Mouse (Mus musculus) spleen, postnatal 4 days (tissue): ENCODE measurements around the gene Gsdma2.
"Not testable (repeated sequence)": the region's sequence is repeated elsewhere in the genome, so short reads cannot be mapped to it uniquely, and the experiment has no call there.

ENCODE experiments used
- DNase-seq, 2 experiments: peaks; one replicate each; pipeline ENCODE4 v3.0.0; 2022; ENCODE audit warnings: low spot score in 2 of 2

Gene Gsdma2

DNA sequence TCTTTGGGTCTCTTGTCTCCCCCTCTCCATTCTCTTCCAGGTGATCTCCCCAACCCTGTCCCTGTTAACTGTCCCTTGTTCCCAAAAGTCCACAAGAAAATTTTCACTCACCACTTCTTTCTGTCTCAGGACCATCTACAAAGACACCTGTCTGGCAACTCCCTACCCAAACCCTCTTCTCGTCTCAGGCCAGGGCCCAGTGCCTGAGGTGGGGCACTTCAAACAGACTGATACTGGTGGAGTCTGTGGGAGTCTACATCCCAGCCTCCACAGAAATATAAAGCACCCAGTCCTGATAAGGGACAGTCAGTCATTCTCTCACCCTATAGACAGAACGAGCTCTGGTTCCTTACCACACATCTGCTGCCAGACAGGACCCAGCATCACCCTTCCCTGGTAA is at the start of gene Gsdma2:
Gene Gsdma2 (plus strand): TSS at position 301 of the 400 bp plus-strand sequence.
- no peak for DNase-seq

DNA sequence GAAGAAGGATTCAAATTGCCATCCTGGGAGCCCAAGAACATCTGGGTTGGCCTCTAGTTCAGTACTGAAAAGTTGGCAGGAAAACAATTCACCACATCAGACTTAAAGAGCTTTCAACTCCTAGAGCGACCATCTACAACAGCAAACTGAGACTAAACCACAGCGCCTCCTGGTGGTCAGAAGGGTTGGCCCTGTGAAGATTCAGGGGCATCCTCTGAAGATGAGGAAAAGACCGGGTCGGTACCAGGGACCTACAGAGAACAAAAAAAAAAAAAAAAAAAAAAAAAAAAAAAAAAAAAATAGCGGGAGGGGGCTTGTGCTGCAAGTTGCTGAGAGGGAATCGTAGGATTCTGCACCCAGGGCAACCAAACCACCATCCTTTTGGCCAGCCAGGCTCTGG is 49.2 kb upstream of the Gsdma2 start:
- DNase-seq: peak; percentile 78 to 92

DNA sequence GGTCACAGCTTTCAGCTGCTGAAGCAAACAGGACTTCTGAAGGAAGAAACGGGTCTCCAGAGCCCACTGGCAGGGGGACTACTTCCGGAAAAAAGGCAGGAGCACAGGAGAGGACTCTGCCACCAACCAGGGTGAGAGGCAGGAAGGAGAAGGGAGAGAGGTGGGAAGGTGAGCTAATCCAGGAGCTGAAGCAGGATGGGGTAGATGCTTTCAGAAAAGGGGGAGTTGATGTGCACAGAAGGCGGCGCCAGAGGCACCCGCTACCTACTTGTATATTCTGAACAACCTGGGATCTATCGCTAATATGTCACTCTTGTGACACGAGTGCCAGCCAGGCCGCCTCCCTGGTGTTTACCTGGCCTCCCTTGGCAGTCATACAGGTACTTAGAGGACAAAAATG is 48.6 kb upstream of the Gsdma2 start, which contains the start of gene Lrrc3c:
Gene Lrrc3c (plus strand): TSS at position 301 of the 400 bp plus-strand sequence.
- DNase-seq: no peak

DNA sequence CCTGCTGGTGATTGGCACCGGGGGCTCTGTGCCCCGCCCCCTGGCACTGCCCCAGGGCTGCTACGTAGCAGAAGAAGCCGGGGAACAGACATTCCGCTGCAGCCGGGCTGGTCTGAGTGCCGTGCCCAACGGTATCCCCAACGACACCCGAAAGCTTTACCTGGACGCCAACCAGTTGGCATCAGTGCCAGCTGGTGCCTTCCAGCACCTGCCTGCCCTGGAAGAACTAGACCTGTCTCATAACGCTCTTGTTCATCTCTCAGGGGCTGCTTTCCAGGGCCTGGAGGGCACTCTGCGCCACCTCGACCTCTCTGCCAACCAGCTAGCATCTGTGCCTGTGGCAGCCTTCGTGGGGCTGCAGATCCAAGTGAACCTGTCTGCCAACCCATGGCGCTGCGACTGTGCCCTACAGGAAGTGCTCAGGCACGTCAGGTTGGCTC is 47.7 kb upstream of the Gsdma2 start:
- DNase-seq: peak in 1 of 2 experiments; percentile 11

DNA sequence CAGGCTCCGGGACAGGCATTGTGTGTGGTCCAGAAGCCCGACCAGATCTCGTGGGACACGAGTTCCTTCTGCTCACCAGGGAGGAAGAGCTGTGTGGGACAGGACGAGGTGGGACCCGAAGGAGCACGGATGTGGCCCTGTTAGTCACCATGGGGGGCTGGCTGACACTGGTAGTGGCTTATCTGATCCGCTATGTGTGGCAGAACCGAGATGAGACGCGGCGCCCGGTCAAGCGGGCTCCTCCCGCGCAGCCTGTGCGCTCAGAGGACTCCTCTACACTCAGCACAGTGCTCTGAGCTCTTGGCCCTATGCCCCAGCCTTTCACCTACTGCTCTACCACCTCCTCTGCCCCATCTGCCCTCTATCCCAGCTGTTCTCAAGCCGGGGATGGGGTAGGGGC is 47.3 kb upstream of the Gsdma2 start:
- DNase-seq: peak in 1 of 2 experiments; percentile 11

DNA sequence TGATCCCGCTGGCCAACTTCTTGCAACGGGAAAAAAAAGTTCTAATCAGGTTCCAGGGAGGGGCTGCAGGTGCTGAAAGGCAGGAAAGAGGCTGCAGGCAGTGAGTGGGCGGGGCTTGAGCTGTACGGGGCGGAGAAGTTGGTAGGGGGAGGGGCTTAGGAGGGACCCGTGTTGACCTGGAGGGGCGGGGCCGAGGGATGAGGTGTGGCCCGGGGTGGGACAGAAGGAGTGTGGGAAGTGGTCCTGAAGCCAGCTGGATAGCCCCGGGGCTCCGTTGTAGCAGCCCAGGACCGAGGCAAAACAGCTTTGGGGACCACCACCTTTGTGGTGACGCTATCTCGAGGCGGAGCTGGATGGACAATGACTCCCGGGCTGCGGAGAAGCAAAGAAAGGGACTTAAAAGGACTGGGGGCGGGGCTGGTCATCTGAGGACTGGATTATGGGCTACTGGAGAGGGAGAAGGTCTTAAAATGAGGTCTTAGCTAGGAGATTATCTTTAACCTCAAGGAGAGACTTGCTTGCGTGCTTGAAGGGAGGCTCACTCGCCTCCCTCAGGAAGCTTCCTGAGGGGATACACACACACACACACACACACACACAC is 44.4 kb upstream of the Gsdma2 start:
- peak; percentile 57 to 78 for DNase-seq

DNA sequence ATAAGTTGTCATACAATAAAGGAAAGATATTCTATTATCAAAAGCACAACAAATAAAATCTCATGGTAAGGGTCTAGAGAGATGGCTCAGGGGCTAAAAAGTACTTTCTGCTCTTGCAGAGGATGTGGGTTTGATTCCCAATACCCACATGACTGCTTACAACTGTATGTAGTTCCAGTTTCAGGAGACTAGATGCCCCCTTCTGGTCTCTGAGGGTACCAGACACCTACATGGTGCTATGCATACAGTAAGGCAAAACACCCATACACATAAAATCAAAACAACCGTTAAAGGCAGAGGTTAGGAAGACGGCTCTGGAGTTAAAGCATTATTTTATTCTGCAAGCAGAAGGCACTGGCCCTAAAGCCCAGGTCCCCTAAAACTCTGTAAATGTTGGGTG is 42.6 kb upstream of the Gsdma2 start:
- DNase-seq: peak in 1 of 2 experiments; percentile 25

DNA sequence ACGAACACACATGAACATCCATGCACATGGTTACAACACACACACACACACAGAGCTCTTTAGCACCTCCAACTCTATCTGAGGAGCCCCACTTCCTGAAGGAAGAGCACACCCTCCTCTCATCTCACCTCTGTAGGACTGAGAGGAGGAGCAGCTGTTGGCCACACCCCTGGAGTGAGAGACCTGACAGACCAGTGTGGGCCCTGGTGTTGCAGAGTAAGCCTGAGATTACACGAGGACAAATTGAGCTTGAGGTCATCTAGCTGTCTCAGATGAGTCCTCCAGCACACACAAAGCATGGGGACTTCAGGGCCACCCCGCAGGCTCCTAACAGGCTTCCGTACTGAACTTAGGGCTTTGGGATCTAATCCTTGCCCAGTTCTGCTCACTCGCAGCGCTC is 41.6 kb upstream of the Gsdma2 start:
- DNase-seq: peak in 1 of 2 experiments; percentile 51

DNA sequence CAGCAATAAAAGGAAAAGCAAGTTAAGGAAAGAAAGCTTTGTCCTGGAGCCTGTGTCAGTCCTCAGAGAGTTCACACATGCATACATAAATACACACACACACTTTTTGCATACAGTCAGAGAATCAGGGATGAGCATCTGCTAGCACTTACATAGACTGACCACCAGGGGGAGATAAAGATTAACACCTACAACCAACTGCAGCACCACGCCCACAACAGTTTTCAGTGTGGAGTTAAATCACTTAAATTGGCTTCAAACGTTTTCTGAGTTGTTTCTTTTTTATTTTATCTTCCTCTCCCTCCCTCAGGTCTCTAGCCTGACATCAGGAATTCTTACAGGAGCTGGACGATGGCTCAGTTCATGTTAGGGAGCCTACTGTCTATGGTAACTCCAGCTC is 39.8 kb upstream of the Gsdma2 start:
- peak in 1 of 2 experiments; percentile 26 for DNase-seq

DNA sequence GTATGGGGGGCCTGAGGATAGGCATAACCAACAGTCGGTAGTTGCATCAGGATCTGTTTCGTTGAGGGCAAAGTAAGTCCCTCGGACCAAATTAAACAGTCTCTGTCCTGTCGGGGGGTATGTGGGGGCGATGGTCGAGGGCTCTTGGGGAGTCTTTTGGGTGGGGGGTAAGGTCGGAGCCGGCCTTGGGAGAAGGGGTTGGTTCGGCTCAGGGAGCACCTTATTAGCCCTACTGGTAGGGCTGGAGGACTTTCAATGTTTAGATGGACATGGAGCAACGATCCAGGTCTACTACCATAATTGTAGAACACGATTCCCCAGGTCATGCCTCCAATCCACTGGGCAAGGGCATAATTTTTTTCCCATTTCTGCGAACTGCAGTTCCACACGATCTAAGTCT is 25.8 kb upstream of the Gsdma2 start:
- no peak for DNase-seq

DNA sequence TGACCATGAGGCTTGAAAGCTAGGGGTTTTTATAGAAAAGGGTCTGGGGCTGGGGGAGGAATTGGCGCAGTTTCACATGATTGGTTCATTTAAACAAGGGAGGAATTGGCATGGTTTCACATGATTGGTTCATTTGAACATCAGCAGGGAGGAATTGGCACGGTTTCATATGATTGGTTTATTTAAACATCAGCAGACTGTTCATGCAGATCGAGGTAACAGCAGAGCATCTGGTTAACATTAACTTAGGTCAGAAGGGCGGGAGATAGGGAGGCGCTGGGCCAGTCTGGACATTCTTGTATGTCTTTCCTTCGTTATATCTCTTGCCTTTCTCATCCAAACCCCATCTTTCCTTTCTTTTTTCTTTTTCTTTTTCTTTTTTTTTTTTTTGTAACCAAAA is 22.6 kb upstream of the Gsdma2 start:
- DNase-seq: not testable (repeated sequence)

DNA sequence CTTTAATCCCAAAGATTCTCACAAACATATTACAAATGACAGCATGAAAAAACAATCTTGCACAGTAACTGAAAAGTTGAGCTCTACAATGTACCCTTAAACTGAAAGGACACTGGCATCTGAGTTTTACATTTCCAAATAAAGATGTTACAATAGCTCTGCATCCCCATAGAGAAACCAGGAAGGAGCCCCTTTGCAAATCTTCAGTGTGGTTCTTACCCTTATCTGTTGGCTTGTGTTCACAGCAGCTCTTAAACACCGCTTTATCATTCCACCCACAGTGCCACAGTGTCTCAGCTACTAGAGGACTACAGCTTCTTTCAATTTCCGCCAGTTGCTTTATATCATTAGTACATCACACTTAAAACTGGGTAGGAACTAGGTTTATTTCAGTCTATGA is 22.2 kb upstream of the Gsdma2 start:
- DNase-seq: not testable (repeated sequence)

DNA sequence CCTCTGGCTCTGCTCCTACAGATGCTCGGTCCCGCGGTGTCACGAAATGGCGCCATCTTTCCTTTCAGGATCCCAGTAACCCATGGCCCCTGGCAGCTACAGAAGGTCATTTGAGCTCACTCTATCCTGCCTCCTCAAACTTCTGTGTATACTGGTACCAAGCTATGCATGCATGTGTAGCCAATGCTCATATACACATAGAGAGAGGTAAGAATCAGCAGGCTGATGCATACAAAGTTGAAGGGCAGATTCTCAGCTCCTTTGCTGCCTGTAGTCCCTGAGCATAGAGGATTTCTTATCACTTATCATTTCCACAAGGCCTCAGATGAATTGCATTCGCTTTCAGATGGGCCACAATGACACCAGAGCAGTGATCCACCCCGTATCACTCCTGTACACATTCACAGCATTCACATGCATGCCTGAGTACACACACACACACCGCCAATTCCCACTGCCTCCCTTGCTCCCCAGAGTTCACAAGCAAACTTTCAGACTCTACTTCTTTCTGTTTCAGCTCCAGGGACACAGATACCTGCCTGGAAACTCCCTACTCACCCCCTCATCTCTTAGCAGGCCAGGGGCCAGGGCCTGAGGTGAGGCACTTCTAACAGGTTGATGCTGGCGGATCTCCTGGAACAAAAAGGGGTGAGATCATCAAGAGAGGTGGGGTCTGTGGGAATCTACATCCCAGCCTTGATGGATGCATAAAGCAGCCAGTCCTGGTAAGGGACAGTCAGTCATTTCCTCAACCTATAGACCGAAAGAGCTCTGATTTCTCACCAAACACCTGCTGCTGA is 20.7 kb upstream of the Gsdma2 start, which contains the start of the genes Gm12355 and Gsdma3:
Gene Gm12355 (minus strand): TSS at position 51 of the 800 bp plus-strand sequence.
Gene Gsdma3 (plus strand): TSS at position 750 of the 800 bp plus-strand sequence.
- DNase-seq: no peak

DNA sequence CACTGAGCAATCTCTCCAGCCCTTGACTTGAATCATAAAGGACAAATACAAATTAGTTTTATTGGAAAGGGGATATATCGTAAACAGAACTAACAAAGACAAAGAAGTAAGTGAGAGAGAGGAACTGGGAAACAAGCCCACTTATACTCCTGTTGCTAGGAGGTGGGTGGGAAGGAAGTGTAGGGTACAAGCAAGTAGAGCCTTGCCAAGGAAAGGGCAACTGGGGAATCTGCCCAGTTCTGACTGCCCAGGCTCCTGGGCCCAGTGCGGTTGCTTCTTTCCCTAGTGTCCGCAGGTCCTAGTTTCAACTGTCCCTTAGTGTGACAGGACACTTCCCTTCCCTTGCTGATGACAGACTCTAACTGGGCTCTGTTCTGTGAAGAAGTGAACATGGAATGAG is 17.9 kb upstream of the Gsdma2 start:
- DNase-seq: no peak

DNA sequence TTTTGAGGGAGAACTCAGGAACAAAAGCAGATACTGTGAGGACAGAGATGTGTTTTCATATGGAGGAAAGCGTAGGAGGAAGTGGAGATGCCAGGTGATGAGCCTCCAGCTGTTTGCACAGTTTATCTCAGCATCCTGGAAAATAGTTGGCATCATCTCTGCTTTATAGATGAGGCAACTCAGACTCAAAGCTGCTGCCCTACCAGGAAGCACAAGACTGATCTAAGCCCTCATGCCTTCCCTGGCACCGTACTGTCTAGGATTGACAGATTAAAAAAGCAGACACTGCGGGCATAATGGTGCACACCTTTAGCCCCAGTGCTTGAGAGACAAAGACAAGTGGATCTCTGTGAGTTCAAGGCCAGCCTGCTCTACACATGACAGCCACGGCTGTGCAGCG is 15.9 kb upstream of the Gsdma2 start:
- DNase-seq: no peak

DNA sequence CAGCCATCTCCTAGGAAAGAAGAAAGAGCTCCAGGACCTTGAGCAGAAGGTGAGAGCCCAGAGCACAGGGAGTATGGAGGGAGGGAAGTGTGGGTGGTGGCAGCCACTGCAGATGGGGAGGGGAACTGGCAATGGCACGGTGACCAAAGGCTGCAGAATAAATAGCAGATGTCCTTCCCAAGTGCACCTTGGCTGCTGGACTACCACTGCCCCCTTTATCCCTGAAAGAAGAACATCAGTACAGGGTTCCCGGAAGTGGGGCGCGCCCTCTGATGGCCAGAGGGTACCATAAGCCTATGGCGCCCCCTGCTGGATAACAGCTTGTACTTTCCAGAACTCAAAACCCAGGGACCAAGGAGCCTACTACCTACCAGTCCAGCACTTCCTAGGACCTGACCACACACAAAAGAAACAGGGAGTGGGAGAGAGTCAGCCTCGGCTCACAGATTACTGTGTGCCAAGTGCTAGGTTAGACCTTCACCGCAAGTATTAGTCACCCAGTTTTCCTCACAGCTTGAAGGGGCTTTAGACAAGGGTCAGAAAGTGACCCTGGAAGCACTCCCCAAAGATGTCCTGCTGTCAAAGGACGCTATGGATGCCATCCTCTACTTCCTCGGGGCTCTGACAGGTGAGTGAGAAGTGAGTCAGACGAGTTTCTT is 11.1 kb upstream of the Gsdma2 start:
- DNase-seq: peak; percentile 35 to 69

DNA sequence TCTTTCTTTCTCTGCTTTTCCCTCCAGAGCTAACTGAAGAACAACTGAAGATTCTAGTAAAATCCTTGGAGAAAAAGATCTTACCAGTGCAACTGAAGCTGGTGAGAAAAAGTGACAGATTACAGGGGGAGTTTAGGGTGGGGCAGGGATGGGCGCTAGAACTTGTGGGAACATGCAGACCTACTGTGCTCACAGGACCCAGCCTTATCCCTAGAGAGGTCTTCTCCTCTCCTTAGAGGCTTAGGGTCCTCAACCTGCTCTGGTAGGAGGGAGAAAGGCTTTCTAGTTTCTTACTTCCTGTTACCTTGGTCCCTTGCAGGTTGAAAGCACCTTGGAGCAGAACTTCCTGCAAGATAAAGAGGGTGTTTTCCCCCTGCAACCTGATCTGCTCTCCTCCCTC is 9.1 kb upstream of the Gsdma2 start:
- no peak for DNase-seq

DNA sequence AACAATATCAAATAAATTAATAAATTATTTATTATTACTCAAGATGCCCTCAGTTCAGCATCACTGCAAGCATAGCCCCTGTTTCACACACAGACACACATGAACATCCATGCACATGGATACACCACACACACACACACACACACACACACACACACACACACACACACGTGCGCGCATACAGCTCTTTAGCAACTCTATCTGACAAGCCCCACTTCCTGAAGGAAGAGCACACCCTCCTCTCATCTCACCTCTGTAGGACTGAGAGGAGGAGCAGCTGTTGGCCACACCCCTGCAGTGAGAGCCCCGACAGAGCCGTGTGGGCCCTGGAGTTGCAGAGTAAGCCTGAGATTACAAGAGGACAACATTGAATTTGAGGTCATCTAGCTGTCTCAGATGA is 6.5 kb upstream of the Gsdma2 start:
- DNase-seq: no peak

DNA sequence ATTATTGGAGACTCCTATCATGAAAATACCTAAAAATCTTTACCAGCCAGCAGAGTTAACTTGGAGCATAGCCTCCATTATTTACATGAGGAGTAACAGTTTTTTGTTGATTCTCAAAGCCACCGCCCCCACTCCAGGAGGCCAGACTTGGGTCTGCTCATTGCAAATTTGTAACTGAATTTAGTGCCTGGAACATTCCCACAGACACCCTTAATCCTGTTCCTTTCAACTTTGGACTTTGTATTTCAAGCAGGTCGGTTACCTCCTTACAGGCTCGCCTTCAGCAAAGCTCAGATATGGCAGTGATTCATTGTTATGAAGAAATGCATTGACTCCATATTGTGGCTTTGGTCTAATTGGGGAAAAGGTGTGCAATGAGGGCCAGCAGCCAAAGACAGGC is 1.8 kb upstream of the Gsdma2 start:
- DNase-seq: no peak

DNA sequence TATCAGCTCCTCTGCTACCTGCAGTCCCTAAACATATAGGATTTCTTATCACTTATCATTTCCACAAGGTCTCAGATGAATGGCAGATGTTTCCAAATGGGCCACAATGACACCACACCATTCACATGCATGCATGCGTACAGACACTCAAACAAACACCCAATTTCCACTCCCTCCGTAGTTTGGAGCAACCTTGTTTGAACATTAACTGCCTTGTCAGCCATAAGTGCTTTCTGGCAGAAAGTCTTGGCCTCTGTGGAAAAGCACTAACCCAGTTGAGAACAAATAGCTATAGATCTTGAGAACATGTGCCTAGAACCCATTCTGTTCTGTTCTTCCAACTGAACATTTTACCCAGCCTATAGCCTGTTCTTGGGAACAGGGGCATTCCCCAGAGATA is 613 bp upstream of the Gsdma2 start:
- DNase-seq: no peak

DNA sequence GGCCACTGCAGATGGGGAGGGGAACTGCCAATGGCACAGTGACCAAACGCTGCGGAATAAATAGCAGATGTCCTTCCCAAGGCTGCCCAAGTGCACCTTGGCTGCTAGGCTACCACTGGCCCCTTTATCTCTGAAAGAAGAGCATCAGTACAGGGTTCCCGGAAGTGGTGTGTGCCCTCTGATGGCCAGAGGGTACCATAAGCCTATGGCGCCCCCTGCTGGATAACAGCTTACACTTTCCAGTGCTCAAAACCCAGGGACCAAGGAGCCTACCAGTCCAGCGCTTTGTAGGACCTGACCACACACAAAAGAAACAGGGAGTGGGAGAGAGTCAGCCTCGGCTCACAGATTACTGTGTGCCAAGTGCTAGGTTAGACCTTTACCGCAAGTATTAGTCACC is 8.5 kb downstream of the Gsdma2 start:
- DNase-seq: peak; percentile 53 to 80

DNA sequence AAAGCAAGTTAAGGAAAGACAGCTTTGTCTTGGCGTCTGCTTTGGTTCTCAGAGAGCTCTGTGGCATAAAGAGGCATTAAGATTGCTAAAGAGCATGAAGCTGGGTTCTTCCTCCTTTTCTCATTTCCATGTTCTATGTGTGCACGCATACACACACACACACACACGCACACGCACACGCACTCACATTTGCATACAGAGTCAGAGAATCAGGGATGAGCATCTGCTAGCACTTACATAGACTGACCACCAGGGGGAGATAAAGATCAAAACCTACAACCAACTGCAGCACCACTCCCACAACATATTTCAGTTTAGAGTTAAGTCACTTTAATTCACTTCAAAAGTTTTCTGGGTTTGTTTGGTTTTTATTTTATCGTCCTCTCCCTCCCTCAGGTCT is 14.0 kb downstream of the Gsdma2 start:
- peak in 1 of 2 experiments; percentile 31 for DNase-seq

DNA sequence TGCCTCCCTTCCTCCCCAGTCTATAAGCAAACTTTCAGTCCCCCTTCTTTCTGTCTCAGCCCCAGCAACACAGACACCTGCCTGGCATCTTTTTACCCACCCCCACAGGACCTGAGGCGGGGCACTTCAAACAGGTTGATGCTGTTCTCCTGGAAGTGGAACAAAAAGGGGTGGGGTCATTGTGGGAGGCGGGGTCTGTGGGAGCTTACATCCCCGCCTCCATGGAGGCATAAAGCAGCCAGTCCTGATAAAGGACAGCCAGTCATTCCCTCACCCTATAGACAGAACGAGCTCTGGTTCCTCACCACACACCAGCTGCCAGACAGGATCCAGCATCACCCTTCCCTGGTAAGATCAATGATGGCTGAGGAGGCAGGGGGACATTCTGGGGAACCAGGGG is 17.5 kb downstream of the Gsdma2 start, which contains the start of gene Gsdma:
Gene Gsdma (plus strand): TSS at position 261 of the 400 bp plus-strand sequence.
- DNase-seq: no peak
